Mouse (Mus musculus) inflammation-experienced regulatory T-cells (primary cell): Measurements from ENCODE around the gene Mbl2. TPM values are rescaled to one million over a fixed set of nuclear protein-coding genes. Genes with fewer than 3 reads are reported as not detected.

Experiments used
- polyA plus RNA-seq, 2 experiments: library from polyadenylated mRNA; unstranded; fragments of 100-300 nt; shearing (Covaris generic); gene quantifications; one replicate each; pipeline ENCODE4 v1.2.1; 2017

Mbl2 gene
- polyA plus RNA-seq, result not detected

GRCm38 (mm10) chr19:30232691-30233090 is at the start of gene Mbl2:
TSS of gene Mbl2 (plus strand) at chr19:30232942.

Other genes with a start within 250 kb of the Mbl2 start
- not detected for gene Trpd52l3, start 229.2 kb upstream of the Mbl2 start, polyA plus RNA-seq
- gene Uhrf2, start 202.4 kb upstream of the Mbl2 start, polyA plus RNA-seq, result 100 to 1,000 TPM in 1 of 2 experiments, 10 to 100 TPM in 1; 92.4 to 102 TPM
- gene Gldc, start 57.5 kb upstream of the Mbl2 start, polyA plus RNA-seq, result under 1 TPM; 0.17 to 0.83 TPM